Mouse (Mus musculus): ENCODE measurements at regions not wholly inside any gene's neighbourhood (a gene's known extent, or its start where the extent isn't known, plus 50 kb on each side); places are given as distances from the start of the nearest gene placed in this dataset.

DNA sequence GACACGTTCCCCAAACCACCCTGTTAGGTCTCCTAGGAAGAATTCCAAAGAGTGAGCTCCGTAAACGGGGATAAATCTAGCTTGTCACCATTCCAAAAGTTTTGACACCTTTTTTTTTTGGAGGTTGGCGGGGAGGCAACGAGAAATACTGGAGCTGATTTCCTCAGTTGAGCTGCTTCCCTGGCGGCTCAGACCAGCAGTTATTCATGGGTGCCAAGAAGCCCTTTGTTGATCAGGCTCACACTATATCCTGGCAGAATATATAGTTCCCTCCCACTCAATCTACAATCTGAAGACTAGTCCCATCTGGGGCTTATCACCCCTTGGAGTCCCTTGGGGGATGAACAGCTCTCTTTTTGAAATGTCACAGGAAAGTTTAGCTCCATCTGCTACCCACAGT lies 77.5 kb upstream of the Tiam2 start:
- no peak for ATAC-seq (replicated peaks; ENCODE audit: low FRiP score, low TSS enrichment, poor library complexity, severe bottlenecking)

DNA sequence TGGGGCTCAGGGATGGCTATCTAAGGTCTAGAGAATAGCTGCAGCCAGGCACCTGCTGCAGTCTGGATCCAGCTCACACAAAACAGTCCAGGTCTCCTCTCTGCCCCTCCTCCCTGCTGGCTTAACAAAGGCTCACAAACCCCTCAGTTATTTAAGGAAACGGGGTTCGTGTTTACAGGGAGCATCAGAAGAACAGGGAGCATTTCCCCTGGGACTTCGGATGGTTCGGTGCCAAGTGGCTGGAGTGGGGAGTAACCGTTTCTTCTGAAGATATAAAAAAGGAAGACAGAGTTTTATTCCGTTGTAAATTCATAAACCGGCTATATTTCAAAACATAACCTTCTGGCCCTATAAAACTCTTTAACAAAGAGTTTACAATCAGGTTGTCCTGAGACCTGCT lies 77.1 kb upstream of the Tiam2 start:
- ATAC-seq (replicated peaks; ENCODE audit: low FRiP score, low TSS enrichment, poor library complexity, severe bottlenecking): no peak

- no peak for ATAC-seq (replicated peaks; ENCODE audit: low FRiP score, low TSS enrichment, poor library complexity, severe bottlenecking)
Observed at GRCm38 (mm10) chr17:3251176-3251575, 75.2 kb upstream of the Tiam2 start.

DNA sequence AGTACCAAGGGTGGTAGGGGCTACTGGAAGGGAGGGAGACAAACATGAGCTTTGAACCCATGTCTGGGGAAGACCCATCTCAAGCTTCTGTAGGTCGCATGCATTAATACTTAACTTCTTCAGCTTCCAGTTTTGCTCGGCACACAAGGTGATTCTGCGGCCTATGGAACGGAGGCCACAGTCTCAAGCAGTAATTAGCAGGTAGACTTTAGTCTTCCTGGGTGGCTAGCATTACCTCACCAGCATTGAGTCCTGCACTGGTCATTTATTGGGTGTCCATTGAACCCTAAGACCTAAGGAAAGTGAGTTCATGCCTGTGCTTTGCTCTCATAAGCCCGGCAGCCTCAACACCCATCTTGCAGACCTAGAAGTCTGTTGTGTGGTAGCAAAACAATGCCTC lies 74.4 kb upstream of the Tiam2 start:
- no peak for ATAC-seq (replicated peaks; ENCODE audit: low FRiP score, low TSS enrichment, poor library complexity, severe bottlenecking)

DNA sequence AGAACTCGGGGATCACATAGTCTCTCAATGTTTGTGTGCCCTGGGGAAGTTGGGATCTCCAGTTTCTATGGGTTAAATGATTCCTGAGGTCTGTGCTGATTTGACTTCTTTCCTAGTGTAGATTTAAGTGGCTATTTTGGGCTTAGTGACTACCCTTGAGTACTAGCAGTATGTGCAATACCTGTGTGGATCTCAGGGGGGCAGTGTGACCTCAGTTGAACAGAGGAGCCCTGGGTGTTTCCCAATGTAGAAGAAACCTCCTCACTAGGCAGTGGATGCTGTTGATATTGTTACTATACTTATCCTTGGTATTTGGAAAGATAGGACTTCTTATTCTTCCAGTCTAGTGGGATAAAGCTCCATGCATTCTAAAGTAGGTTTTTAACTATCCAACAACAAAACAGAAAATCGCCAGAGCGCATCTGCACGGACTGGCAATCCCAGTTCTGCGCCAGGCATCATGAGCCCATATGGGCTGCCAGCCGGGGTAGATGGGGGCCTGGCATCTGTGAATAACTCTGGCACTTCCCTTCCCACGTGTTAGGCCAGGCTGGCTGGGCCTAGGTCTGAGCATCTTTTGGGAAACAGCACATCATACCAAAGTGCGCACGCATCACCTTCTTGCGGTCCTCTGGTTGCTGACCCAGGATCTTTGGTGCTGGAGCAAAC lies 72.7 kb upstream of the Tiam2 start:
- ATAC-seq (replicated peaks; ENCODE audit: low FRiP score, low TSS enrichment, poor library complexity, severe bottlenecking): peak; percentile 90

GRCm38 (mm10) chr17:3256765-3257164 lies 69.6 kb upstream of the Tiam2 start:
- ATAC-seq (replicated peaks; ENCODE audit: low FRiP score, low TSS enrichment, poor library complexity, severe bottlenecking): no peak

- ATAC-seq (replicated peaks; ENCODE audit: low FRiP score, low TSS enrichment, poor library complexity, severe bottlenecking): no peak
Observed at GRCm38 (mm10) chr17:3258811-3259510, 67.4 kb upstream of the Tiam2 start.

DNA sequence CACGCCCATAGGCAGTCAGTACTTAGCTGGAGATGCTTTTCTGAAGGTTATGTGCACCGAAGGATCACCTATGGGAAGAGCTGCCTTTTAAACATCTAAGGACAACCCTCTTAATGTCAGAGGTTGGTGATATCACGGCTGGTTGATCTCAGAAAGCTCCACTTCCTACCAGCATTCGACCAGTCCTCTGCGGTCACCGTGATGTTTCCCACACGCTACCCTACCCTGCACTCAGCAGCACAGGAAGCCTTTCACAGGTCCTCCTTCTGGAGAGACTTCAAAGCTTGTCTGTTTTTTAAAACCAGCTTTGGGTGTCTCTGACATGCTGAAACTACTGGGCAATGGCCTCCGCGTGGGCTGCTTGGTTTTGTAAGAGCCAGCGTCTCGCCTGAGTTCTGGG lies 65.6 kb upstream of the Tiam2 start:
- ATAC-seq (replicated peaks; ENCODE audit: low FRiP score, low TSS enrichment, poor library complexity, severe bottlenecking): no peak

GRCm38 (mm10) chr17:3273108-3274091 lies 53.0 kb upstream of the Tiam2 start:
- peak; percentile 87 for ATAC-seq (replicated peaks; ENCODE audit: low FRiP score, low TSS enrichment, poor library complexity, severe bottlenecking)

GRCm38 (mm10) chr17:3274449-3275285 lies 51.7 kb upstream of the Tiam2 start:
- no peak for ATAC-seq (replicated peaks; ENCODE audit: low FRiP score, low TSS enrichment, poor library complexity, severe bottlenecking)
